Mouse (Mus musculus) embryonic facial prominence, embryonic 11.5 days (tissue): ENCODE measurements at regions not wholly inside any gene's neighbourhood (a gene's known extent, or its start where the extent isn't known, plus 50 kb on each side); places are given as distances from the start of the nearest gene placed in this dataset.

Source experiments
- ATAC-seq: fragments of 200-750 bp; cut with Nextera tagmentation; replicated peaks from 2 replicates; pipeline ENCODE4 v1.8.0; 2017; ENCODE audit warnings: low read depth; ENCODE audit not compliant: insufficient number of reproducible peaks, low FRiP score, low TSS enrichment
- DNase-seq: peaks from one replicate; pipeline ENCODE4 v3.0.0-alpha.2; 2015; ENCODE audit warnings: low spot score
- H3K27ac ChIP-seq: fragments of 300-500 bp; sonication (generic); replicated peaks from 2 replicates; pipeline ENCODE4 v1.5.1; 2014; ENCODE audit warnings: mild to moderate bottlenecking, low read depth, low read length, control low read depth
- H3K27me3 ChIP-seq: fragments of 300-500 bp; sonication (generic); 2 replicates; pipeline ENCODE4 v1.6.1; 2014; ENCODE audit warnings: mild to moderate bottlenecking, low read length, moderate library complexity, mixed read lengths; ENCODE audit not compliant: control insufficient read depth, insufficient read depth
- H3K36me3 ChIP-seq: fragments of 300-500 bp; sonication (generic); replicated peaks from 2 replicates; pipeline ENCODE4 v1.6.1; 2014; ENCODE audit warnings: low read depth, mild to moderate bottlenecking, low read length, moderate library complexity, mixed read lengths; ENCODE audit not compliant: control insufficient read depth, insufficient read depth
- H3K4me1 ChIP-seq: fragments of 300-500 bp; sonication (generic); 2 replicates; pipeline ENCODE4 v1.6.1; 2014; ENCODE audit warnings: low read length, mixed read lengths; ENCODE audit not compliant: control insufficient read depth, insufficient read depth
- H3K4me2 ChIP-seq: fragments of 300-500 bp; sonication (generic); 2 replicates; pipeline ENCODE4 v1.6.1; 2014; ENCODE audit warnings: low read depth, mild to moderate bottlenecking, control low read depth, low read length, moderate library complexity
- H3K4me3 ChIP-seq: fragments of 300-500 bp; sonication (generic); 2 replicates; pipeline ENCODE4 v1.5.1; 2014; ENCODE audit warnings: low read depth, low read length, control low read depth
- H3K9ac ChIP-seq: fragments of 300-500 bp; sonication (generic); replicated peaks from 2 replicates; pipeline ENCODE4 v1.6.1; 2014; ENCODE audit warnings: mild to moderate bottlenecking, control low read depth, low read length
- H3K9me3 ChIP-seq: fragments of 300-500 bp; sonication (generic); replicated peaks from 2 replicates; pipeline ENCODE4 v1.6.1; 2016; ENCODE audit warnings: mild to moderate bottlenecking, low read length, inconsistent platforms, mixed read lengths; ENCODE audit not compliant: control insufficient read depth
- WGBS: fragments of 180-500 bp; shearing (Covaris S2); extraction: QIAGEN DNeasy Blood & Tissue Kit; methylation state at CpG from one replicate; pipeline ENCODE4 v1.1.7; 2014; 5-methylcytosine and 5-hydroxymethylcytosine counted together

DNA sequence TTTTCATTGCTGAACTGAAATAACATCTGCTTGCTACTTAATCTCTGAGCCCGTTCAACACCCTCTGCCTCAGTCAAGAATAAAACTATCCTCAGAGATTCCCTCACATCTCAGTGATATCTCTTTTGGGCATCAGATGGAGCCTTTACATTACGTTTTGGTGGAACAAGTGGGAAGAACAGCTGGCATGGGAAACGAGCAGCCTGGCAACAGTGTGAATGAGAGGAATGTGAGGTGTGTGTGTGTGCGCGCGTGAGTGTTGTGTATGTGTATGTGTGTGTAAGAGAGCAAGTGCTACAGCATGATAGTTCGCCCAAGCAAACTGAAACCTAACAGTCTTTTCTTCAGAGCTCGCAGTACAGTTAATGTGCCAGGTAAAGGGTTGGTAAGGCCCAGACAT is 76.2 kb downstream of the Rasd2 start:
- Histone ChIP-seq H3K9ac (no peak overlapping the region), H3K9me3 (no peaks in the 10 kb centered on the region), H3K27me3 (no peaks in the 10 kb centered on the region), H3K4me1 (no peaks in the 10 kb centered on the region), H3K27ac (no peak overlapping the region), H3K36me3 (no peaks in the 10 kb centered on the region), H3K4me3 (no peak overlapping the region), H3K4me2 (no peak overlapping the region)
- no peak for ATAC-seq
- no peak for DNase-seq
- 84% methylated on average over 8 of the region's 8 CpGs for WGBS
